Mouse (Mus musculus) cerebellum, adult 8-10 months (tissue): ENCODE results near the gene Cisd1.
"Not testable (repeated sequence)": the region's sequence is repeated elsewhere in the genome, so short reads cannot be mapped to it uniquely, and the experiment has no call there.

ENCODE experiments used
- DNase-seq: peaks from one replicate; pipeline ENCODE4 v3.0.0; 2022

Gene Cisd1

DNA sequence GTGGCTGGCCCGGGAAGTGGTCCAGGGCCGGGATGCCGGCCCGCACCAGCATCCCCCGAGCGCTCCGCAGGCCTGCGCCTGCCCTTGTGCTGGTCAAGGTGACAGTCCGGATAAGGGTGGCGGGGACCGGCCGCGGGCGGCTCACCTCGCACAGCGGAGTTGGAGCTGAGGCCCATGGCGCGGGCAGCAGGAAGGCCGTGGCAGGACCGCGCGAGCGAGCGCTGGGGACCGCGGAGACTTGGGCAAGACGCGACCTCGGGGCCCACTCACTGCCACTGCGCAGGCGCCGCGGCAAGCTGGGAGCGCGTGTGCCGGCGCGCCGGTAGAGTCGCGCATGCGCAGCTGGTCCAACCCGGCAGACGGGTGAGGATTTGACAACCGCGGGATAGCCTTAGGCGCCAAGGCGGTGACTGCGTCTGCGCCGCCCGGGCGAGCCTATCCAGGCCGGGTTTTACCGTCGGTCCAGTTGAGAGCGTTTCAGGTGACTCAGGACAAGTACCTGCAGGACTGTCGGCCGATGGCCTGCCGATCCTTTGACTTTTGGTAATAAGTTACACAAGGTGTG, at the start of gene Cisd1:
Gene Cisd1, minus strand, starts transcription at position 376 of the 565 bp plus-strand sequence.
- peak; percentile 94 for DNase-seq

DNA sequence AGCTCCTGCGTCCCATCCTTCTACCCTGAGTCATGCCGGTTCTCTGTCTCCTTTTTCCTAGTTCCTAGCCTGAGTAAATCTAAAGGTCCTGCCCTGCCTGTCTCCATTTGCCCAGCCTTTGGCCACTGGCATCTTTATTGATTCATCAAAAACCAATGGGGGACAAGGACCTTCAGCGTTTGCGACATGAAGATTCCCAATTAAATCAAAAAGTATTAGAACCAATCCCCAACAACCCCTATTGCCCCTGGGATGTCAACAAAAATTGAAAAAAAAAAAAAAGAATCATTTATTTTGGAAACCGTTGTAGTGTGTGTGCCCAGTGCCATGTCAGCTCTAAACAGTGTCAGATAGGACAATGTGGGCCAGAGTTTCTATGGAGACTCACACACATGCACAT, 44.6 kb upstream of the Cisd1 start:
- no peak for DNase-seq

DNA sequence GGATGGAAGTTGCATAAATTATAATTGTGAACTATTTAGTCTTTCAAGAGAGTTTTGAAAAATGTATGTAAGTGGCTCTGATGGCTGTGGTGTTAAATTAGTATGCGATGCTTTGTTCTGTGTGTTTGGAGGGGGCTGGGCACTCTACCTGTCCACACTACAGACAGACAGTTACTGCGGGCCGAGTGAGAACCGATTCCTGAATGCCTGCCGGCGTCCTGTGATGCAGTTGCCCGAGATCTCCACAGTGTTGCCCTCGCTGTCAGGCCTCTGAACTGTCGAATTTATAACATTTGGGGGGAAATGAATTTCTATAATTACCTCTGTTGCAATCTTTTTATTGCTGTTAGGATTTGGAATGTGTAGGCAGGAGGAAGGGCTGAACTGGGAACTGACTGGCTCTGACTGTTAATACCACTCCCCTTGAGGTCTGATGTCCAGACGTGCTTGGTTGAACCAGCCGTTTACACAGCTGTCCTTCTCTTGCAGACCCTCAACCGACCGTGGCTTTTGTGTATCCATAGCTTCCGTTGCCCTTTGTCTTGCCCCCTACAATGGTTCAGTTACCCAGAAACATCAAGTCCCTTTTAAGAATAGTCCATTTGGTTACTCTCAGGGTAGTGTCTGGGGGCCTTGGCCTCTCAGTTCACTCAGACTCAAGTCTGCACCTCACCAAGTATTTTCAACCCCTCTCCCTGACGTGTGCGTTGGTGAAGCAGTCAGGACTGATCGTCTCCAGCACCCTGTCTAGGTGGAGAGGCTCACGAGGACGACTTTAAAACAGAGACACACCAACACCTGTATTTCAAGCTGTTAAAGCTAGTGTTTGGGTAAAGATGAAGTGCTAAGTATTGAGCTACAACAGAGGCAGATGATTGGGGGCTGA, 39.6 kb upstream of the Cisd1 start:
- DNase-seq, result no peak

GRCm38 (mm10) chr10:71383552-71383924, 38.8 kb upstream of the Cisd1 start:
- DNase-seq, result not testable (repeated sequence)

- DNase-seq, result no peak
Observed at GRCm38 (mm10) chr10:71382858-71383551, 38.3 kb upstream of the Cisd1 start.

GRCm38 (mm10) chr10:71382109-71382508, 37.4 kb upstream of the Cisd1 start:
- DNase-seq, result no peak

DNA sequence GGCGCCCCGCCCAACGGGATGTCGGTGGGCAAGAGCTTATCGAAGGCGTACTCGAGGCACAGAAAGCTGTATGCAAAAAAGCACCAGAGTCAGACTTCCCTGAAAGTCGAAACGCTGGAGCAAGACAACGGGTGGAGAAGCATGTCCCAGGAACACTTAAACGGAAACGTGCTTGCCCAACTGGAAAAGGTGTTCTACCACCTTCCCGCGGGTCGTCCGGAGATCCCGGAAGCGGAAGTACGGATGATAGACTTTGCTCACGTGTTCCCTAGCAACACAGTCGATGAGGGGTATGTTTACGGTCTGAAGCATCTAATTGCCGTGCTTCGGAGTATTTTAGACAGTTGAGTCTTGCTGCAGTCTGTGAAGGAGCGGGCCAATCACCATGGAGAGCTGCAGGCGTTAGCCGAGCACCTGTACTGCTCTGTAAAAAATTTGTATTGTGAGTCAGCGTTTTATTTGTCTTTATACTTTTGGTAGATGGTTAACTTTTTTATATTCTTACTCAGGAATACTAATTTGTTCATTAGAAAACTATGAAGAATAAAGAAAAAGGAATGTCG, 36.8 kb upstream of the Cisd1 start:
- DNase-seq, result no peak

DNA sequence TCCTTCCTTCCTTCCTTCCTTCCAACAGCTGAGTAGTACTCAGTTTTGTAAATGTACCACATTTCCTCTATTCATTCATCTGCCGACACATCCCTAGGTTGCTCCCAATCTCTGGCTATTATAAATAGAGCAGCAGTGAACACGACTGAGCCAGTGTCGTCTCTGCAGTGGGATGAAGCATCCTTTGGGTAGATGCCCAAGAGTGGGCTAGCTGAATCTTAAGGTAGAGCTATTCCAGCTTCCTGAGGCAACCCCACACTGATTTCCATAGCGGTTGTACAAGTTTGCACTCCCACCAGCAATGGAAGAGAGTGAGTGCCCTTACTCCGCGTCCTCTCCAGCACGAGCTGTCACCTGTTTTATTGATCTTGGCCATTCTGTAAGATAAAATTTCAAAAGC, 35.7 kb upstream of the Cisd1 start:
- DNase-seq, result no peak

- DNase-seq, result no peak
Observed at GRCm38 (mm10) chr10:71376014-71376413, 31.3 kb upstream of the Cisd1 start.

- DNase-seq, result no peak
Observed at GRCm38 (mm10) chr10:71373706-71374105, 29.0 kb upstream of the Cisd1 start.

- DNase-seq, result no peak
Observed at GRCm38 (mm10) chr10:71371881-71372280, 27.1 kb upstream of the Cisd1 start.

DNA sequence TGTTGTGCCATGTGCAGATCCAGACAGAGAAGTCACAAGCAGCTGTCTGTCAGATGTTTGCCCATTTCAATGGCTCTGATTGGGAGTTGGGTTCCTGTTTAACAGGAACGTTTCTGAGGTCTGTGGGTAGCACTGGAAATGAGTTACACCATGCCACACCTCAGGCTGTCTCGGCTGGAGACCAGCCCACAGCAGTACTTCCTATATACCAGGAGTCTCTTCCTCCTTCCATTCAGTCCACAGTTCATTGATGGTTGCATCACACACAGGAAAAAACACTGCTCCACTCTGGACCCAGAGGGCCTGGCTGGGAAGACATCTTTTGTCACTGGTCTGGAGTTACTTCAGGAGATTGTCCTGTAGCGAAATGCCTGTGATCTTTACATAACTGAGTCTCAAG, 24.7 kb upstream of the Cisd1 start:
- no peak for DNase-seq

DNA sequence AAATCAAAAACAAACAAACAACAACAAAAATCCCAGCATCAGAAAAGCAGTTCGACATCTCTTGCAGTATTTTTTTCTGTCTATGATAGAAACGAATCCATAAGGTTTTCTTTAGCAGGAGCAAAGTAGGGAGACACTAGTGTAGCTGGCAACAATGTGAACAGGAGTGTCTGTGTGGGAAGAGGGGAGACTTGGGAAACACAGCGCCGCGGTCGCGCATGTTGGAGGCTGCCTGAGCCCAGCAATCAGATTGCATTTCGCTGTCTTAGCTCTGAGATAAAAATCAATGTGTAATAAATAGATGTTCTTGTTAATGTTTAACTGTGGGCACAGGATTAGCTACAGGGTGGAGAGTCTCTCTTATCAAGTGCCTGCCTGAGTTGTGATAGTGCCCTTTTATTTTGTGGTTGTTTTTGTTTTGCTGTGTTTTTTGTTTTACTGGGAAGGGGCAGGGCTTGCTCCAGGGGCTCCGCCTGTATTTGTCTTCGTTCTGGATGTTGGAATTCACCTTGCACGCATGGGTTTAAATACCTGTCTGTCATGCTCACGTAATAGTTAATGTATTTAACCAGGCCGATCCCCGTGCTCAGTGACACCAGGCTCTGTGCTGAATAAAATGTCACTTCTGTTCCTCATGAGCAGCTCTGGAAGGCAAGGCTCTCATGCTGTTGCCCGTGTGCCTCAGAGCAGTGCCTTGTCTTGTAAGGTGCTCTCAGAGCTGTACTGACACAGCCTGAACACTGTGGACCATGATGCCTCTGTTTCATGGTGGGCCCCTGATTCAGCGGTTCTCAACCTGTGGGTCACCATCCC, 23.6 kb upstream of the Cisd1 start:
- DNase-seq, result no peak

DNA sequence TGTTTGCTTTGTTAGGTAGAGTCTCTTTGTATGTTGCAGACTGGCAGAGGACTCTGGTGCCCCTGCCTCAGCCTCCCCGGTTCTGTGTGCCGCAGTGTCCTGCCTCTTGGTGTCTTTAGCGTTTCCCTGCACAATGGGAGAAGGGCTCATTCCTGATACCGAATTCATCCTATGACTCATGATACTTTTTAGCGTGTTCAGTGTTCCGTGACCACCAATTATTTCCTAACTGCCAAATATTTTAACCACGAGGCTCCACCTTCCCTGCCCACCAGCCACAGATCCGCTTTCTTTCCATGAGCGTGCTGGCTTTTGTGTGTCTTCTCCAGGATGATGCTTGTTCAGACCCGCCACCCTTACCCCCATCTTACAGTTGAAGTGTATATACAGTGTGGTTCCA, 19.1 kb upstream of the Cisd1 start:
- DNase-seq, result no peak

DNA sequence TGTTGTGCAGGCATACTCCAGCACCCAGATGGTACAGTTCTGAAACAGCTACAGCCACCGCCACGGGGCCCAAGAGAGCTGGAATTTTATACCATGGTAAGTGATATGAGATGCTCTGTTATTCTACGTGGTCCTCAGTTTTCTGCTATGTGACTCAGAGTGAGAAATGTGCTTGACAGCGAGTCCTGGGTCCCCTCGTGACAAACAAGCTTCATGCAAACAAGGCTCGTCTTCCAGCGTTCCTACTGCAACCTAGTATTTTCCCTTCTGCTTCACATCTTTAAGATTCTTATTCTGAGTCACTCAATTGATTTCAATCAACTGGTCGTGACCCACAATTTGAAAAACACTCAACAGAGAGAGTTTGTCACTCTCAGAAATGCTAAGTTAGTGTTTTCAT, 18.7 kb upstream of the Cisd1 start:
- DNase-seq, result no peak

GRCm38 (mm10) chr10:71361836-71362562, 17.2 kb upstream of the Cisd1 start:
- DNase-seq, result no peak

GRCm38 (mm10) chr10:71361044-71361443, 16.3 kb upstream of the Cisd1 start:
- DNase-seq, result no peak

- no peak for DNase-seq
Observed at GRCm38 (mm10) chr10:71354947-71355346, 10.2 kb upstream of the Cisd1 start.

DNA sequence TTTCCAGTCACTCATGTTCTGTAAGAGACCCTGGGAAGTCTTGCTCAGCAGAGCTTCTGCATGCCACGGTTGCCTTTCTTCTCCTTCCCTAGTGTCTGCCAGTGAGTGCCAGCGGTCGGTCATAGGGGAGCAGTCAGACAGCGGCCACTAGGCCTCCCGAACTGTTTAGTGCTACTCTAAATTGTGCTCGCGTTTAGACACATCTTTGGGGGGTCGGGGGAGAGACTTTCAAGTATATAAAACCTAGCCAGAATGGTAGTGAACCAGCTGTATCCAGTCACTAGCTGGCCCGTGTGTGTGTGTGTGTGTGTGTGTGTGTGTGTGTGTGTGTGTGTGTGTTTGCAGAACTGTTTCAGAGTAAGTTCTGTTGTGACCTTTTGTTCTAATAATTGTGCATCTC, 9.1 kb upstream of the Cisd1 start:
- no peak for DNase-seq

- DNase-seq, result no peak
Observed at GRCm38 (mm10) chr10:71351301-71351700, 6.5 kb upstream of the Cisd1 start.

DNA sequence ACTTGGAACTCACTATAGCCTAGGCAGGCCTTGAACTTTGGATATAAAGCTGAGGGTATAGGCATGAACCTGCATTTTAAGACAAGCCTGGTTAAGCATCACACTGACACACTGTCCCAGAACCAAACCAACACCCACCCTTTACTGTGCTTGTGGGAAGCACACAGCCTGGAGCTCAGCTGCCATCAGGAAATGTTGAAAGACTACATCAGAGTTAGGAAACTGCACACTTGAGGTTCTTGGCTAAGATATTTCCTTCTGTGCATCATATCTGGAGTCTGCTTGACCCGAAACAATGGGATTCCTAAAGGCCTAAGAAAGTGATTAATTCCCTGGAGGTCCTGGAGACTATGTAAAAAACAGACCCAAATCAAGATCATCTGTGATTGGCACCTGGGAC, 4.5 kb upstream of the Cisd1 start:
- no peak for DNase-seq

- DNase-seq, result no peak
Observed at GRCm38 (mm10) chr10:71348637-71349280, 4.0 kb upstream of the Cisd1 start.
